Mouse (Mus musculus): ENCODE measurements around the gene Ppp1r12a.

DNA sequence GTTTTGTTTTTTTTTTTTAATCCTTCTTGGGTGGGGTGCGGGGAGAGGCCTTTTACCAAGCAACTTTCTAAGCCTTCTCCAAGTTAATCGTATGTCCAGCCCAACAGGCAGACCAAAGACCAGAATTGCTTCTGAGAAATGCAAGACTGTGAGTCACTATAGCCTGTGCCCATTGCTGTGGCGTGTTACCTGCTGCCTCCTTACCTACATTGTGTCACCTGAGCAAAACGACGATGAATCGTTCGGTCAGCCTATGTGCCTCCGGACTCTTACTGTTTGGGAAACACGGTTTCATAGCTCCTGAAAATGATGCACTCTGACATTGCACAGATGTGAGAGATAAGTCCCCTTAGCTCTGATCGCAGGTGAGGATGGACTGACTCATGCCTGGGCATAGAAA lies 169.0 kb downstream of the Ppp1r12a start:
- no peak for TF ChIP-seq EP300 (IDR thresholded peaks at IDR 0.05; ENCODE audit: insufficient read depth, low read depth, low read length)
- TF ChIP-seq CTCF (IDR thresholded peaks at IDR 0.05): no peak
